Mouse (Mus musculus): ENCODE data around the gene Tfr2. TPM values are rescaled to one million over a fixed set of nuclear protein-coding genes. Genes with fewer than 3 reads are reported as not detected.

The Tfr2 gene
- polyA plus RNA-seq, 1 experiment from 2014 or later: 0.99 TPM

GRCm38 (mm10) chr5:137631171-137631570 is 61.5 kb downstream of the Tfr2 start:
- H3K4me1 ChIP-seq: peaks cover 56% of the 10 kb centered on the region
- H3K27ac ChIP-seq: peak overlapping the region; percentile 99
- H3K4me3 ChIP-seq (replicated peaks): peak overlapping the region; percentile 82
- 33% methylated on average over 9 of the region's 9 CpGs for WGBS
- no peaks in the 10 kb centered on the region for H3K27me3 ChIP-seq
- H3K4me2 ChIP-seq: peak overlapping the region; percentile 76
- H3K9ac ChIP-seq: peak overlapping the region; percentile 80
- peaks cover 38% of the 10 kb centered on the region for H3K36me3 ChIP-seq
- no peak for ATAC-seq (replicated peaks; ENCODE audit: low FRiP score)
- H3K9me3 ChIP-seq (replicated peaks): no peaks in the 10 kb centered on the region

GRCm38 (mm10) chr5:137631591-137631990 is 62.0 kb downstream of the Tfr2 start:
- Histone ChIP-seq H3K4me2 (peak overlapping the region; percentile 76), H3K4me1 (peaks cover 56% of the 10 kb centered on the region), H3K27me3 (no peaks in the 10 kb centered on the region), H3K9me3 (replicated peaks) (no peaks in the 10 kb centered on the region), H3K4me3 (replicated peaks) (peak overlapping the region; percentile 82), H3K9ac (peak overlapping the region; percentile 80; the same call in 1 of the 2 replicates), H3K36me3 (peaks cover 42% of the 10 kb centered on the region), H3K27ac (peak overlapping the region; percentile 99)
- ATAC-seq (replicated peaks; ENCODE audit: low FRiP score): no peak
- 56% methylated on average over 4 of the region's 4 CpGs for WGBS

- Histone ChIP-seq H3K4me1 (peaks cover 44% of the 10 kb centered on the region), H3K4me3 (replicated peaks) (no peak overlapping the region), H3K27me3 (no peaks in the 10 kb centered on the region), H3K9me3 (replicated peaks) (no peaks in the 10 kb centered on the region), H3K36me3 (peaks cover 61% of the 10 kb centered on the region), H3K9ac (no peak overlapping the region), H3K4me2 (no peak overlapping the region), H3K27ac (0 out of 2 replicates have a peak overlapping the region, but pooled peaks have one; percentile 32)
- no peak for ATAC-seq (replicated peaks; ENCODE audit: low FRiP score)
- WGBS: 82% methylated on average over 12 of the region's 12 CpGs
Observed at GRCm38 (mm10) chr5:137633397-137634084, 63.9 kb downstream of the Tfr2 start.

Small RNAs within 50 kb of the gene (microRNA-seq; reads per million reads assigned to microRNA genes)
- not detected for gene Mir6418

Other genes with a start within 250 kb of the Tfr2 start
- 14.2 and 16.0 TPM in 2 replicates for gene Slc12a9, start 236.2 kb upstream of the Tfr2 start, polyA plus RNA-seq (2015; fragmentation: Nextera tagmentation; extraction: Ambion mirVana)
- gene Ephb4, start 219.7 kb upstream of the Tfr2 start, polyA plus RNA-seq (2015; fragmentation: Nextera tagmentation; extraction: Ambion mirVana): 49.1 and 54.9 TPM in 2 replicates
- gene Zan, start 92.8 kb upstream of the Tfr2 start, polyA plus RNA-seq (2015; fragmentation: Nextera tagmentation; extraction: Ambion mirVana): 0.06 and 0.09 TPM in 2 replicates
- gene Pop7, start 67.3 kb upstream of the Tfr2 start, polyA plus RNA-seq (2015; fragmentation: Nextera tagmentation; extraction: Ambion mirVana): 55.9 and 57.7 TPM in 2 replicates
- gene Gigyf1, start 51.3 kb upstream of the Tfr2 start, polyA plus RNA-seq (2015; fragmentation: Nextera tagmentation; extraction: Ambion mirVana): 13.2 and 14.7 TPM in 2 replicates
- gene Epo, start 36.6 kb upstream of the Tfr2 start, polyA plus RNA-seq (2015; fragmentation: Nextera tagmentation; extraction: Ambion mirVana): 0.45 TPM in 1 of 2 replicates, not detected in the other
- 337 and 348 TPM in 2 replicates for gene Gnb2, start 36.3 kb upstream of the Tfr2 start, polyA plus RNA-seq (2015; fragmentation: Nextera tagmentation; extraction: Ambion mirVana)
- gene Actl6b, start 16.3 kb upstream of the Tfr2 start, polyA plus RNA-seq (2015; fragmentation: Nextera tagmentation; extraction: Ambion mirVana): 0.40 and 1.8 TPM in 2 replicates
- 26.6 and 30.2 TPM in 2 replicates for gene Mospd3, start 31.2 kb downstream of the Tfr2 start, polyA plus RNA-seq (2015; fragmentation: Nextera tagmentation; extraction: Ambion mirVana)
- 135 and 139 TPM in 2 replicates for gene Pcolce, start 43.9 kb downstream of the Tfr2 start, polyA plus RNA-seq (2015; fragmentation: Nextera tagmentation; extraction: Ambion mirVana)
- 0.16 and 0.17 TPM in 2 replicates for gene Fbxo24, start 59.2 kb downstream of the Tfr2 start, polyA plus RNA-seq (2015; fragmentation: Nextera tagmentation; extraction: Ambion mirVana)
- gene Lrch4, start 59.3 kb downstream of the Tfr2 start, polyA plus RNA-seq (2015; fragmentation: Nextera tagmentation; extraction: Ambion mirVana): 47.4 and 50.6 TPM in 2 replicates
- gene Gm20605, start 59.3 kb downstream of the Tfr2 start, polyA plus RNA-seq (2015; fragmentation: Nextera tagmentation; extraction: Ambion mirVana): 10.4 and 13.1 TPM in 2 replicates
- 8.2 and 10.5 TPM in 2 replicates for gene Sap25, start 71.5 kb downstream of the Tfr2 start, polyA plus RNA-seq (2015; fragmentation: Nextera tagmentation; extraction: Ambion mirVana)
- gene Irs3, start 75.9 kb downstream of the Tfr2 start, polyA plus RNA-seq (2015; fragmentation: Nextera tagmentation; extraction: Ambion mirVana): 0.80 and 0.82 TPM in 2 replicates
- 18.9 and 23.1 TPM in 2 replicates for gene Agfg2, start 114.9 kb downstream of the Tfr2 start, polyA plus RNA-seq (2015; fragmentation: Nextera tagmentation; extraction: Ambion mirVana)
- 1.8 and 2.1 TPM in 2 replicates for gene Nyap1, start 171.8 kb downstream of the Tfr2 start, polyA plus RNA-seq (2015; fragmentation: Nextera tagmentation; extraction: Ambion mirVana)
- gene Tsc22d4, start 175.9 kb downstream of the Tfr2 start, polyA plus RNA-seq (2015; fragmentation: Nextera tagmentation; extraction: Ambion mirVana): 111 and 126 TPM in 2 replicates
- 25.9 and 33.2 TPM in 2 replicates for gene Ppp1r35, start 209.0 kb downstream of the Tfr2 start, polyA plus RNA-seq (2015; fragmentation: Nextera tagmentation; extraction: Ambion mirVana)
- gene Mepce, start 217.8 kb downstream of the Tfr2 start, polyA plus RNA-seq (2015; fragmentation: Nextera tagmentation; extraction: Ambion mirVana): 9.2 and 10.4 TPM in 2 replicates
- gene Zcwpw1, start 218.0 kb downstream of the Tfr2 start, polyA plus RNA-seq (2015; fragmentation: Nextera tagmentation; extraction: Ambion mirVana): 26.6 and 31.8 TPM in 2 replicates